Mouse (Mus musculus) hindbrain, postnatal 0 days (tissue): Measurements from ENCODE around the gene Zfhx2. TPM values are rescaled to one million over a fixed set of nuclear protein-coding genes. Genes with fewer than 3 reads are reported as not detected.

Experiments
- ATAC-seq: fragments of 200-750 bp; cut with Nextera tagmentation; 2 replicates; pipeline ENCODE4 v1.8.0; 2017; ENCODE audit warnings: mild to moderate bottlenecking, moderate TSS enrichment, moderate library complexity
- DNase-seq: peaks from one replicate; pipeline ENCODE4 v3.0.0-alpha.2; 2015; ENCODE audit warnings: low spot score
- H3K27ac ChIP-seq: fragments of 300-500 bp; sonication (generic); 2 replicates; pipeline ENCODE4 v1.5.1; 2014; ENCODE audit warnings: mild to moderate bottlenecking
- H3K27me3 ChIP-seq: fragments of 300-500 bp; sonication (generic); 2 replicates; pipeline ENCODE4 v1.6.1; 2014; ENCODE audit warnings: low read length, mixed read lengths; ENCODE audit not compliant: insufficient read depth
- H3K36me3 ChIP-seq: fragments of 300-500 bp; sonication (generic); 2 replicates; pipeline ENCODE4 v1.6.1; 2014; ENCODE audit warnings: low read length, mixed read lengths; ENCODE audit not compliant: insufficient read depth
- H3K4me1 ChIP-seq: fragments of 300-500 bp; sonication (generic); 2 replicates; pipeline ENCODE4 v1.6.1; 2014; ENCODE audit warnings: antibody characterized with exemption, low read length, mixed read lengths; ENCODE audit not compliant: insufficient read depth
- H3K4me2 ChIP-seq: fragments of 300-500 bp; sonication (generic); 2 replicates; pipeline ENCODE4 v1.6.1; 2014; ENCODE audit warnings: low read depth, mild to moderate bottlenecking, low read length, moderate library complexity, mixed read lengths
- H3K4me3 ChIP-seq: fragments of 300-500 bp; sonication (generic); 2 replicates; pipeline ENCODE4 v1.5.1; 2014; ENCODE audit warnings: low read length
- H3K9ac ChIP-seq: fragments of 300-500 bp; sonication (generic); replicated peaks from 2 replicates; pipeline ENCODE4 v1.6.1; 2014; ENCODE audit warnings: mild to moderate bottlenecking, low read length, moderate library complexity, mixed read lengths
- H3K9me3 ChIP-seq: fragments of 300-500 bp; sonication (generic); 2 replicates; pipeline ENCODE4 v1.6.1; 2016; ENCODE audit warnings: low read length, mixed read lengths
- CTCF ChIP-seq: IDR thresholded peaks from 2 replicates; pipeline ENCODE4 v1.5.1; 2016; ENCODE audit warnings: antibody characterized with exemption, control low read depth, low read depth
- WGBS: fragments of 180-500 bp; shearing (Covaris S2); extraction: QIAGEN DNeasy Blood & Tissue Kit; methylation state at CpG from one replicate; pipeline ENCODE4 v1.1.7; 2014; 5-methylcytosine and 5-hydroxymethylcytosine counted together
- polyA plus RNA-seq: library from polyadenylated mRNA; unstranded; fragments of >200 nt; fragmentation: Nextera tagmentation; extraction: Ambion mirVana; gene quantifications from 2 replicates; pipeline ENCODE4 v1.2.1, GENCODE M21; 2015
- total RNA-seq: library from RNA; depleted of rRNA; stranded (reverse); fragments of >200 nt; gene quantifications from 2 replicates; pipeline ENCODE4 v1.2.3, GENCODE M21; 2014

The Zfhx2 gene
- total and polyA plus RNA-seq, 2 experiments from 2014 or later: 8.1 to 10.9 TPM

DNA sequence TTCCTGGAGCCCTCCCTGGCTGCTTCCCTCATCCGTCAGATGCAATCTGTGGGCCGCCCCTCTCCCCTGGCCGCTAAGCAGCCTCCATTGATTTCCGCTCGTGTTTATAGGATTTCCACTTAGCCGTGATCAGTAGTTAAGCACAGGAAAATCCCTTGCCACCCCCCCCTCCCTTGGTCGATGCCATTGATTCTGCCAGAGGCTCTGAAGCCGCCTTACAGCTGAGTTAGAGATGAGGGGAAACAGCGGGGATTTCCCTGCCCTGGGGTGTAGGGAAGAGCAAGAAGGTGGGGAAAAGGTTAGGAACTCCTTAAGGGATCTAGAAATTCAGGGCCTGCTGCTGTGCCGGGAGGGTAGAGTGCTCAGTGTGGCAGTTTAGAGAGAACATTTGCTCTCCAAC lies 5.5 kb upstream of the Zfhx2 start:
- Histone ChIP-seq H3K4me1 (peaks cover 14% of the 10 kb centered on the region), H3K4me3 (no peak overlapping the region), H3K27me3 (no peaks in the 10 kb centered on the region), H3K4me2 (no peak overlapping the region), H3K36me3 (no peaks in the 10 kb centered on the region), H3K27ac (peak overlapping the region; percentile 38; the same call in 1 of the 2 replicates), H3K9ac (0 out of 2 replicates have a peak overlapping the region, but pooled peaks have one; percentile 6), H3K9me3 (no peaks in the 10 kb centered on the region)
- no peak for TF ChIP-seq CTCF
- DNase-seq (no peak), ATAC-seq (no peak)
- WGBS: 59% methylated on average over 10 of the region's 10 CpGs

GRCm38 (mm10) chr14:55096573-55097087 lies 4.5 kb upstream of the Zfhx2 start:
- H3K4me1 ChIP-seq: peaks cover 14% of the 10 kb centered on the region
- TF ChIP-seq CTCF: no peak
- WGBS: 42% methylated on average over 9 of the region's 9 CpGs
- ATAC-seq (no peak), DNase-seq (no peak)
- H3K27ac ChIP-seq: no peak overlapping the region
- no peaks in the 10 kb centered on the region for H3K27me3 ChIP-seq
- no peak overlapping the region for H3K4me3 ChIP-seq
- no peak overlapping the region for H3K9ac ChIP-seq
- no peaks in the 10 kb centered on the region for H3K9me3 ChIP-seq
- 0 out of 2 replicates have a peak overlapping the region, but pooled peaks have one; percentile 11 for H3K4me2 ChIP-seq
- H3K36me3 ChIP-seq: no peaks in the 10 kb centered on the region

DNA sequence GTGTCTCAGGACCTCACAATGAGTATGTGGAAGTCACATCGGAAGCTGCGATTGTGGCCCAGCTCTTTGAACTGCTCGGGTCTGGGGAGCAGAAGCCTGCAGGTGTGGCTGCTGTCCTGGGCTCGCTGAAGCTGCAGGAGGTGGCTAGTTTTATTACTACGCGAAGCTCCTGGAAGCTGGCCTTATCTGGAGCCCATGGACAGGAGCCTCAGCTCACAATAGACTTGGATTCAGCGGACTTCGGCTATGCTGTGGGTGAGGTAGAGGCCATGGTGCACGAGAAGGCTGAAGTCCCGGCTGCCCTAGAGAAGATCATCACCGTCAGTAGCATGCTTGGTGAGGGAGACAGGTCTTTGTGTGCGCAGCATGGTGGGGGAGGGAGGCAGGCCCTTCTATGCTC lies 3.5 kb upstream of the Zfhx2 start:
- Histone ChIP-seq H3K4me2 (peak overlapping the region; percentile 74), H3K27me3 (no peaks in the 10 kb centered on the region), H3K4me3 (peak overlapping the region; percentile 59), H3K27ac (no peak overlapping the region), H3K9me3 (no peaks in the 10 kb centered on the region), H3K9ac (peak overlapping the region; percentile 83; the same call in 1 of the 2 replicates), H3K36me3 (no peaks in the 10 kb centered on the region), H3K4me1 (peaks cover 14% of the 10 kb centered on the region)
- WGBS: 68% methylated on average over 12 of the region's 12 CpGs
- ATAC-seq (no peak), DNase-seq (no peak)
- no peak for TF ChIP-seq CTCF

DNA sequence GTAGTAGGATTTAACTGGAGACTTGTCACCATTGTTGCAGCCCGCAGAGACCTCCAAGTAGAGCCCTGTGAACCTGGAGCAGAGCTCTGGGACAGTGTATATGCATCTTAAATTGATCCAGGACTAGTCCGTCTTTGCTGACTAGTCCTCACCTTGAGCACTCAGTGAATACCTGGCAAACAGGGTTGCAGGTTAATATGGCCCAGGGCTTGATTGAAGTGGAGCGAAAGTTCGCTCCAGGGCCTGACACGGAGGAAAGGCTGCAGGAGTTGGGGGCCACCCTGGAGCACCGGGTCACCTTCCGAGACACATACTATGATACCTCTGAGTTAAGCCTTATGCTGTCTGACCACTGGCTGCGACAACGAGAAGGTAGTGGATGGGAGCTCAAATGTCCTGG lies 3.1 kb upstream of the Zfhx2 start:
- no peaks in the 10 kb centered on the region for H3K27me3 ChIP-seq
- peak overlapping the region; percentile 93 for H3K27ac ChIP-seq
- peak overlapping the region; percentile 83 for H3K9ac ChIP-seq
- peaks cover 16% of the 10 kb centered on the region for H3K4me1 ChIP-seq
- peak overlapping the region; percentile 59 for H3K4me3 ChIP-seq
- 61% methylated on average over 9 of the region's 9 CpGs for WGBS
- H3K9me3 ChIP-seq: no peaks in the 10 kb centered on the region
- no peak for TF ChIP-seq CTCF
- ATAC-seq: no peak
- no peak for DNase-seq
- H3K4me2 ChIP-seq: peak overlapping the region; percentile 74
- H3K36me3 ChIP-seq: no peaks in the 10 kb centered on the region

DNA sequence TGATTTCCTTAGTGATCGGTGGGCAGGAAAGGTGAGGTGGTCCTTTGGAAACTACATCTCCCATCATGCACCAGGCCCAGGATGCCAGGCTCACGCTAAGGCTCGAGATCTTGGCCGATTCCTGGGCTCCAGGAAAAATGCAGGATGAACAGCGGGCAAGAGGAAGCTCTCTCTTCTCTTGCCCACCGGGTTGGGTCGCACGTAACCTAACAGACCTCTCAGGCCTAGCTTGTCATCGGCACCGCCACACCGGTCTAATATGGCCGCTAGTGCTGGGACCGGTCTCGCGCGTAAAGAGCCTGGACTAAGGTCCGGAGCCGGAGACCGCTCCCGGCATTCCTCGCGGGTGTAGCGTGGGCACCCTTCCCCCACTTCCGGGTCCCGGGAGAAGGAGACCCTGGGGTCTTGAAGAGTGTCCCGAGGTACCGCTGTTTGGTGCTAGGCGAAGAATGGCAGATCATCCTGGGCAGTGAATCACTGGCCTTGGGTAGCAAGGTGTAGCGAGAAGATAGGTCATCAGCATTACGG lies 2.6 kb upstream of the Zfhx2 start, which contains the start of gene Thtpa:
TSS of gene Thtpa (plus strand) at position 81 of the 528 bp plus-strand sequence.
- Histone ChIP-seq H3K4me3 (peak within 1 kb of the TSS; percentile 59), H3K4me1 (peaks cover 21% of the 10 kb centered on the region), H3K27me3 (no peaks in the 10 kb centered on the region), H3K9me3 (no peaks in the 10 kb centered on the region), H3K9ac (peak within 1 kb of the TSS; percentile 83), H3K27ac (peak within 1 kb of the TSS; percentile 93), H3K36me3 (no peaks in the 10 kb centered on the region), H3K4me2 (peak within 1 kb of the TSS; percentile 74)
- peak; percentile 86 for DNase-seq
- TF ChIP-seq CTCF: no peak
- ATAC-seq: peak; percentile 67
- WGBS: 1% methylated on average over 30 of the region's 30 CpGs

DNA sequence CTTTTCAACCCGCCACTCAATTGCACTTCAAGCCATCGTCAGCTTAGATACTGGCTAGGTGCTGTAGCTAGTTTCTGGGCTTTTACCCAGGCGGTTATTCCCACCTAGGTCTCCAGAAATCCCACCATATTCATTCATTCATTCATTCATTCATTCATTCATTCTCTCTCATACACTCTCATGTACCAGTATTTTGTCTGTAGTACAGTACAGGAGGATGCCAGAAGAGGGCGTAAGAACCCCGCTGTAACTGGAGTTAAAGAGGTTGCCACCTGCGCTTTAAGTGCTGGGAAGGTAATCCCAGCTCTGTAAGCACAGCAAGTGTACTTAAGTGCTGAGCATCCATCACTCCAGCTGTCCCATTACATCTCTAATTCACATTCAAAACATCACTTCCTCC lies 1.8 kb upstream of the Zfhx2 start:
- peak overlapping the region; percentile 74; the same call in 1 of the 2 replicates for H3K4me2 ChIP-seq
- H3K9ac ChIP-seq: no peak overlapping the region
- TF ChIP-seq CTCF: peak; percentile 36
- H3K27me3 ChIP-seq: no peaks in the 10 kb centered on the region
- no peaks in the 10 kb centered on the region for H3K9me3 ChIP-seq
- 0 out of 2 replicates have a peak overlapping the region, but pooled peaks have one; percentile 93 for H3K27ac ChIP-seq
- H3K4me3 ChIP-seq: no peak overlapping the region
- 38% methylated on average over 6 of the region's 6 CpGs for WGBS
- H3K4me1 ChIP-seq: peaks cover 28% of the 10 kb centered on the region
- H3K36me3 ChIP-seq: no peaks in the 10 kb centered on the region
- no peak for ATAC-seq
- no peak for DNase-seq
